Mouse (Mus musculus) stomach, postnatal 0 days (tissue): Measurements from ENCODE around the gene Gm49336.

Experiments used
- CTCF ChIP-seq: IDR thresholded peaks from 2 replicates; pipeline ENCODE4 v1.5.1; 2016; ENCODE audit warnings: antibody characterized with exemption, low read depth, mild to moderate bottlenecking, moderate library complexity
- EP300 ChIP-seq: optimal IDR thresholded peaks from 2 replicates; pipeline ENCODE3; 2016; ENCODE audit warnings: antibody characterized with exemption

- TF ChIP-seq CTCF (peak; percentile 46), EP300 (no peak)
Observed at GRCm38 (mm10) chr14:60209166-60209565, 42.1 kb downstream of the Gm49336 start.
